Mouse (Mus musculus) cortical plate, adult 2 months (tissue): Measurements from ENCODE around the gene Kdm2b.

Experiments used
- CTCF ChIP-seq: fragments of 200-500 bp; IDR thresholded peaks from 2 replicates; pipeline ENCODE4 v1.5.1; 2011; ENCODE audit warnings: mild to moderate bottlenecking, control low read depth, low read length; ENCODE audit not compliant: insufficient read depth; ENCODE audit errors: extremely low read depth
- POLR2A ChIP-seq: fragments of 200-500 bp; IDR thresholded peaks from 2 replicates; pipeline ENCODE4 v1.6.1; 2011; ENCODE audit warnings: mild to moderate bottlenecking, low read length, control low read depth; ENCODE audit not compliant: insufficient read depth; ENCODE audit errors: extremely low read depth

GRCm38 (mm10) chr5:122884594-122885348 lies 104.9 kb downstream of the Kdm2b start:
- no peak for TF ChIP-seq CTCF
- TF ChIP-seq POLR2A = no peak
